23 mouse cellular contexts compared by ENCODE assay signal in genomic region chr13:31515261-31515660, GRCm38 (mm10). TPM values are rescaled to one million over a fixed set of nuclear protein-coding genes. Genes with fewer than 3 reads are reported as not detected.
"Had no signal": no experiment of that assay in that cellular context is flagged by ENCODE, and none has a peak within 500 bp of the region (broad histone marks: within the 10 kb centered on the region; RNA-seq: fewer than 3 reads in every experiment).

No protein-coding gene starts in this region.

- ATAC-seq: intestine, embryonic 15.5 days; liver, postnatal 0 days; midbrain, embryonic 16.5 days had no signal

- H3K27ac ChIP-seq: intestine, embryonic 15.5 days; kidney, embryonic 15.5 days; limb, embryonic 12.5 days; limb, embryonic 15.5 days; liver, embryonic 14.5 days; macrophage; midbrain, embryonic 12.5 days; neural tube, embryonic 13.5 days had no signal

- H3K9ac ChIP-seq: intestine, embryonic 15.5 days; kidney, embryonic 15.5 days; limb, embryonic 12.5 days; limb, embryonic 15.5 days; liver, embryonic 14.5 days; liver, postnatal 0 days; midbrain, embryonic 12.5 days; neural tube, embryonic 13.5 days had no signal

- H3K4me3 ChIP-seq: intestine, embryonic 15.5 days; kidney, embryonic 15.5 days; limb, embryonic 12.5 days; limb, embryonic 15.5 days; midbrain, embryonic 12.5 days; myocyte; neural tube, embryonic 13.5 days had no signal

- H3K4me2 ChIP-seq: intestine, embryonic 15.5 days; kidney, embryonic 15.5 days; limb, embryonic 12.5 days; limb, embryonic 15.5 days; liver, embryonic 11.5 days; midbrain, embryonic 12.5 days; neural tube, embryonic 13.5 days had no signal

- H3K36me3 ChIP-seq: intestine, embryonic 15.5 days; kidney, embryonic 15.5 days; limb, embryonic 12.5 days; limb, embryonic 15.5 days; midbrain, embryonic 12.5 days; neural tube, embryonic 13.5 days had no signal

- DNase-seq: kidney, adult 11 months; kidney, adult 8-10 months; kidney, postnatal 10 days; kidney, postnatal 36 days; left cerebral cortex, postnatal 4 days; liver, postnatal 0 days; right cerebral cortex, adult 18-20 months; right cerebral cortex, postnatal 14 days; right cerebral cortex, postnatal 4 days; thymus, postnatal 25 days had no signal

- H3K27me3 ChIP-seq: intestine, embryonic 15.5 days; kidney, embryonic 15.5 days; limb, embryonic 15.5 days; midbrain, embryonic 12.5 days; neural tube, embryonic 13.5 days had no signal

- H3K9me3 ChIP-seq: intestine, embryonic 15.5 days; kidney, embryonic 15.5 days; limb, embryonic 12.5 days; limb, embryonic 15.5 days; midbrain, embryonic 12.5 days; neural tube, embryonic 13.5 days had no signal

- H3K4me1 ChIP-seq: intestine, embryonic 15.5 days; kidney, embryonic 15.5 days; limb, embryonic 12.5 days; limb, embryonic 15.5 days; midbrain, embryonic 12.5 days; neural tube, embryonic 13.5 days had no signal

RNA-seq across cellular contexts. Expression of gene Foxq1, which starts 40.7 kb away (rescaled TPM):
- polyA plus RNA-seq: macrophage had no signal

RNA-seq across cellular contexts. Expression of gene A530084C06Rik, which starts 43.9 kb away (rescaled TPM):
- polyA plus RNA-seq: intestine, embryonic 15.5 days; kidney, embryonic 15.5 days; limb, embryonic 15.5 days; liver, embryonic 11.5 days; liver, postnatal 0 days; lung, embryonic 16.5 days; macrophage; midbrain, embryonic 12.5 days; midbrain, embryonic 16.5 days; myocyte; neural tube, embryonic 13.5 days; thymus, postnatal 0 days had no signal
